Mouse (Mus musculus) ES-CJ7 (cell line): ENCODE results near the gene Tmpo.

Experiments used
- DNase-seq: peaks from one replicate; pipeline ENCODE4 v3.0.0; 2011; ENCODE audit warnings: low read depth, low spot score

The Tmpo gene

DNA sequence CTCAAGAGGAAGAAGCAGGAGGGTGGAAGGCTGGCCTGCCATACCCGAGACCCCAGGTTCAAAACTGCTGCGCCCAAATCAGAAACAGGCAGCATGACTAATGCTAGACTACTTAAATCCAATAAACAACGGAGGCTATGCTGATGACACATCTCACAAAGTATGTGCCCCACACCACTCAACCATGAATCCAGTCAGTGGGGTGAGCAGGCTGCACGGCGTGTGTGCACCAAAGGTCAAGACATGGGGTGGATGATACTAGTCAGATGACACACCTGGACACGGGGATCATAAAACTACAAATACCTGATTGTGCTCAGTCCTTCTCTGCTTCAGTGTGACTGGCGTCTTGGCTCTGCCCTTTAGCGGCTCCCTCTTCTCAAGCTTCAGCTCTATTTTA lies 22.7 kb downstream of the Tmpo start:
- no peak for DNase-seq

DNA sequence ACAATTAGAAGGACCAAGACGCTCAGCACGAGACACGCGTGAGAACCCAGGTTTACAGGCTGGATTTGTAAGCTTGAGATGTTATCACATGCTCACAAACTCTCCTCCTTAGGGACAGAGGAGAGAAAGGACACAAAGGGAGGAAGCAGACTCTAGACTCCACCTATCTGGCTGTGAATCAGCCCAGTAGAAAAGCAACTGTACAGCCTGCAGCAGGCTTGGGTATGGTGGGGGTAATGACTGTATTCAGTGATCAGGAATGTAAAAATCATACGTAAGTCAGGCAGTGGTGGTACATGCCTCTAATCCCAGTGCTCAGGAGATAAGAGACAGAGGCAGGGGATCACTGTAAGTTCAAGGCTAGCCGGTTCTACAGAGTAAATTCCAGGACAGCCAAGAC lies 24.8 kb downstream of the Tmpo start:
- no peak for DNase-seq

DNA sequence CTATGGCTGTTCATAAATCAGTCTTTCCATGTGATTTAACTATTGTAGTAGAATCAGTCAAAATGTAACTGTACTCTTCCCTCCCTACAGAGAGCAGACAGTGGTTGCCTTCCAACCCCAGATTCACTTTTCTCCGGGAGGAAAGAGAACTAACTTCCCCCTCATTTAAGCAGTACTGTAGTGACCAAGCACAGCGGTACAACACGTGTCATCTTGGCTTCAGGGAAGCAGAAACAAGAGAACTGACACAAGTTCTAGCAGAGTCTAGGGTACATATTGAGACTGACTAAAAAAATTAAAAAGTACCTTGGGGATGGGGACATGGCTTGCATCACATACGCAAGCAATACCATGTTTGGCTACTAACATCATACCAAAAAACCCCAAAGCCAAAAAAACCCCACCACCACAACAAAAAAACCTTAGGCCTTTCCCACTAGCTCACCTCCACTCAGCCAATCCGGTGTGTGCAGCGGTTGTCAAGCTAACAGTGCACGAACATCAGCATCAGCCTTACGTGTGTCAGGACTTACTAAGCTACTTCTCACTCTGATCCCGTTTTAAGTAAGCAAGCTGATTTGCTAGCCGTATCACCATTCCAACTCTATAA lies 27.1 kb downstream of the Tmpo start:
- DNase-seq, result no peak

DNA sequence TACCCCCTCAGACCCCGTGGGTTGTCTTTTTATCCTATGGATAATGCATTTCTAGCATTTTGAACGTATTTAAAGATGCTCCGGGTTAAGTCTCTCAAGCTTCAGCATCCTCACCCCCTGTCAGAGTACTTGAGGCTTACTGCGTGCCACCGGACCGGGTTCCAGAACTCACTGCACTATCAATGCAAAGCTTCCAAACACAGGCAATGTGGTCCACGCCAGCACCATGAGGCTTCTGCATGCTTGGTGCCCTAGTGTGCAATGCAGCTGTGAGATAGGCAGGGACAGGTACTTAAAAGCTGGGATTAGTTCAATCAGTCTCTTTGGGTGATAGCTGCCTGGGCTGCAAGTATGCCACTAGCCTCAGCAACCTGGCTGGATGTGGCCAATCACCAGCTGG lies 35.7 kb downstream of the Tmpo start:
- DNase-seq, result no peak

DNA sequence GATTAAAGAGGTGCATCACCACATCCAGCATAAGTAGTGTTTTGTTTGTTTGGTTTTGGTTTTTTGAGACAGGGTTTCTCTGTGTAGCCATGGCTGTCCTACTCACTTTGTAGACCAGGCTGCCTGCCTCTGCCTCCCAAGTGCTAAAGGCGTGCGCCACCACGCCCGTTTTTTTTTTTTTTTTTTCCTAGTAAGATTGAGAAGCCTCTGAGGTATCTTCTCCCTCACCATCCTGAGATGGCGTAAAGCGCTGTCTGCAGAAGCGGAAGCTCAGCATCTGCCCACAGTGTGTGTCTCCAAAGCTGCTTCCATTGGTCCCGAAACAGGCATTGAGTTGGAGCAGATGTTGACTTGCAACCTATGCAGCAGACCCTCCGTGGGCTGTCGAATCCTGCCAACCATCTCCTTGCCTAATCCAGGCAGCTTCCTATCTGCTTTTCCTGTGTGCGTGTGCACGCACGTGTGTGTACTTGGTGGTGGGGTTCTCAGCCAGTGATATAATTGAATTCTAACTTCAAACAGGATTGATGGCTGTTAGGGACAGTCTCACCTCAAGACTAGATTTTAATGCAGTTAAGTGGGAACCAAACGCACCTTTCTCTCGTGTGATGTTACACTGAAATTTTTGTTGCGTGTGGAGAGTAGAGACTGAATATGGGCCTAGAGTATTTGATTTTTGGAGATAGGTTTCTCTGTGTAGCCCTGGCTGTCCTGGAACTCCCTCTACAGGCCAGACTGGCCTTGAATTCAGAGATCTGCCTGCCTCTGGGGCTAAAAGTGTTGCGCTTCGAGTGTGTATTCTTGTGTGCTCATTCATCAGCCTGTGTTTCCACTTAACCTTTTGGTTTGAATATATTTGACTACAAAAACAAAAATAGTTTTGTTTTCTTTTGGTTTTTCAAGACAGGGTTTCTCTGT lies 37.5 kb downstream of the Tmpo start:
- no peak for DNase-seq

DNA sequence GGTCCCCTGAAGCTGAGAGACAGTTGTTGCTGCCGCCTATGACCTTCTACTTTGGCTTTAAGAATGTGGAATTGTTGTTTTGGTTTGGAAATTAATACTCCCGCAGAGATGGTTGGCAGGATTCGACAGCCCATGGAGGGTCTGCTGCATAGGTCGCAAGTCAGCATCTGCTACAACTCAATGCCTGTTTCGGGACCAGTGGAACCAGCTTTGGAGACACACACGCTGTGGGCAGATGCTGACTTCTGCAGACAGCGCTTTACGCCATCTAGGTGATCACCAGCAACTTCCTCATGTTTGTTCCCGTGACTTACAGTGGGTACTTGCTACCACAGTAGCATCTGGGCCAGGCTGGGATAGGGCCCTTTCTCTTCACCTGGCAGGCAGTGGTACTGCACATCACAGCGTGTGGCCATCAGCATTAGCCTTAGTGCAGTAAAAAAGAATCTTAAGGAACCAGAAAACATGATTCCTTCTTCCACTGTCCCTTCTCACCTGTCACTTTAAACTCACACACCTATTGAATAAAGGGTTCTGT lies 38.4 kb downstream of the Tmpo start:
- peak; percentile 58 for DNase-seq

DNA sequence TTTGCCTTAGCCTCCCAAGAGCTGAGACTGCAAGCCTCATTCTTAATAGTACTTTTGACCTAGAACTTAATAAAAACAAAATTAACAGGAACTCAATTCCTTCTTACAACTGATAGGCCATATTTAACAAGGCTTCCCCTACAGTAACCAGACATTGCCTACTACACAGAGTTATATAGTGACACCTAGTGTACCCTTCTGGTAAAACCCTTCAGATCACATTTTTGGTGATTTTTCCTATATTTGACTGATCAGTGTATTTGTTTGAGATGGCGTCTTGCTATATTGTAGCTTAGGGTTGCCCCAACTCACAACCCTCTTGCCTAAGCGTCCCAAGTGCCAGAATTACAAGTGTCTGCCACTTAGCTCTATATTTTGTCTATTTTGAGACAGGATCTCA lies 39.6 kb downstream of the Tmpo start:
- DNase-seq, result peak; percentile 60

DNA sequence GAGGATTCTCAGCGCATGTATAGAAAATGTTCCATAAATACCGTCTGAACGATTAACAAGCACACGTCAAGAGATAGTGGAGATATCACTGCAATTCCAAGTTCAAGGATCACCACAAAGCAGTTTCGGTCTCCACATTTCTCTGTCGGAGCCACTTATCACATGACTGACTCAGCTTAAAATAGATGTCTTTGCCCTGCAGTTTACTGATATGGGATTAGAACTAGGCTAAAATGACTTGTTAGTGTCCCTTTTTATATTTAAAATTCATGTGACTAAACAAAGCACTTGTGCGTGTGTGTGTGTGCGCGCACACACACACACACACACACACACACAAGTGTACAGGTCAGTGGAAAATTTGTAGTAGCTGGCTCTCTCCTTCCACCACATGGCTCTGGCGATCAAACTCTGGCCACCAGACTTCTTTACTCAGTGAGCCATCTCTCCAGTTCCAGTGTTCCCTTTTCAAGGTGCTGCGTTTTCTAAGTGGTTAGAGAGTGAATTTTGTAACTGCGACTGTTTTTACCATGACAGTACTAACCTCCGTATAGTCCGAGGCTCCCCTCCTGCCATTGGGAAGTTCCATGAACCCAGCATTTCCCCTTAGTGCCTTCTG lies 41.9 kb downstream of the Tmpo start:
- no peak for DNase-seq

DNA sequence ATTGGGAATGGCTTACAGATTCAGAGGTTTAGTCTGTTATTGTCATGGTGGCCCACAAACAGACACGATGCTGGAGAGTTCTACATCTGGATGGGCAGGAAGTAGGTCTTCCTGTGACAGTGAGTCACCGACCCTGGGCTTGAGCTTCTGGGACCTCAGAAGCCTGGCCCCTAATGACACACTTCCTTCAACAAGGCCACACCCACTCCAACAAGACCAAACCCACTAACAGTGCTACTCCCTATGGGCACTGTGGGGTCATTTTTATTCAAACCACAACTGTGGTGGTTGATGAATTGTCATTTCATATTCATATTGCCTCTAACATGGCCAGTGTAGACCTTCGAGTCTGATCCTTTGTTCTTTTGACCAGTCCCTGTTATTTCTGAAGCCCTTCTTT lies 42.8 kb downstream of the Tmpo start:
- peak; percentile 60 for DNase-seq

DNA sequence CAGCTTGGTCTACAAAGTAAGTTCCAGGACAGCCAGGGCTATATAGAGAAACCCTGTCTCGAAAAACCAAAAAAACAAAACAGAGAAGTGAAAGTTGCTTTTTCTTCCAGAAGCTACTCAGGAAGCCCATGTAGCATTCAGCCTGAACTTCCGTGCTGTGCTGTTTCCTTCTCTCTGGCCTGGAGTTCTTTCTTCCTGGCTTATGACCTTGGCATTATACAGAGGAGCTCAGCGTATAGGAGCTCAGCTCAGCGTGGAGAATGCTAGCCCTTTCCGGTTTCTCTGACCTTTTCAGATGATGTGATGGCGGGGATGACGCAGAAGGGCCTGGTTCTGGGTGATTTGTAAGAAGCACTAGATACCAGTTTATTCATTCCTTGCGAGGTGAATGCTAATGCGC lies 43.7 kb downstream of the Tmpo start:
- peak; percentile 49 for DNase-seq

DNA sequence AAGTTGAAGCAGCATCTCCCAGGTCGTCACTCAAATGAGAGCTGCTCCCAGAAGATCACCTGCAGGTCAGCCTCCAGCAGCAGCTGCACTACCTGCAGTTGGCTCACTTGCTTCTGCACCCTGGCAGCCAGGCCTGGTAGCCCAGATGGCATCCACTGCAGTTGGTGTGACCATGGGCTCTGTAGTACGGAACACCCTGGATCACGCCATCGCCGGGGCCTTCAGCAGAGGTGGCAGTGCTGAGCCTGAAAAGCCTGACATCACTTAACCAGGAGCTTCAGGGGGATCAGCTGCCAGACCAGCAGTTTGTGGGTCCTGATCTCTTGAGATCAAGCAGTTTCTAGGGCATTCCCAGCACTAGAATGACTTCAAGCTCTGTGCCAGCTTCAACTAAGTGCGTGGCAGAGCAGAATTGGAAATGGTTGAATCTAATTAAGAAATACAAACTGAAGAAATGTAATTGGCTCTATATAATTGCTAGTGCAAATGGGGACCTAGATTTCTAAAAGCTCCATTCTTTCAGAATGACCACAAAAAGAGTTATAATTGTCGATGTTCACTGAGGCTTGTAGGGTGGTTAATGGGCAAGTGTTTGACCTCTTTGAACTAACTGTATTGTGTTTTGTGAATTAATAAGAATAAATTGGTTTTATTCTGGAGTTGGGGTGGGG lies 45.7 kb downstream of the Tmpo start:
- no peak for DNase-seq

DNA sequence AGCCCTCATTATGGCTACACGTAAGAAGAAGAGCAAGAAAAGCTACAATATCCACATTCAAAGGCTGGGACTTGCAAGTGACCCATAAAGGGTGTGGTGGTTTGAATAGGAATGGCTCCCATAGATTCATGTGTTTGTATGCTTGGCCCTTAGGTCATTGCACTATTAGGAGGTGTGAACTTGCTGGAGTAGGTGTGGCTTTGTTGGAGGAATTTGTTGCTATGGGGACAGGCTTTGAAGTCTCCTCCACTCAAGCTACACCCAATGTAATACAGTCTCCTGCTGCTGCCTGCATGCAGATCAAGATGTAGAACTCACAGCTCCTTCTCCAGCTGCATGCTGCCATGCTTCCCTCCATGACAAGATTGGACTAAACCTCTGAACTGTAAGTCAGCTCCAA lies 49.5 kb downstream of the Tmpo start:
- peak; percentile 70 for DNase-seq

DNA sequence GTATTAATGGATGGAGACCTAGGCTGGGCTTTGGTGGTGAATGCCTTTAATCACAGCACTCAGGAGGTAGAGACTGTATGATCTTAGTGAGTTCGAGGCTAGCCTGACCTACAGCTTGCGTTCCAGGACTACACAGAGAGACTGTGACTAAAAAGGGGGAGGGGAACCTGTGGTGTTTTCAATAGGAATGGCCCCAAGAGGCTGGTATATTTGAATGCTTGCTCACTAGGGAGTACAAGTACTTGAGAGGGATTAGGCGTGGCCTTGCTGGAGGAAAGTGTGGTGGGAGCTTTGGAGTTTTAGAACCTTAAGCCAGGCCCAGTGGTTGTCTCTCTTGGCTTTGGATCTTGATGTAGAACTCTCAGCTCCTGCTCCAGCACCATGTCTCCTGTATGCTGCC lies 50.3 kb downstream of the Tmpo start:
- peak; percentile 56 for DNase-seq

DNA sequence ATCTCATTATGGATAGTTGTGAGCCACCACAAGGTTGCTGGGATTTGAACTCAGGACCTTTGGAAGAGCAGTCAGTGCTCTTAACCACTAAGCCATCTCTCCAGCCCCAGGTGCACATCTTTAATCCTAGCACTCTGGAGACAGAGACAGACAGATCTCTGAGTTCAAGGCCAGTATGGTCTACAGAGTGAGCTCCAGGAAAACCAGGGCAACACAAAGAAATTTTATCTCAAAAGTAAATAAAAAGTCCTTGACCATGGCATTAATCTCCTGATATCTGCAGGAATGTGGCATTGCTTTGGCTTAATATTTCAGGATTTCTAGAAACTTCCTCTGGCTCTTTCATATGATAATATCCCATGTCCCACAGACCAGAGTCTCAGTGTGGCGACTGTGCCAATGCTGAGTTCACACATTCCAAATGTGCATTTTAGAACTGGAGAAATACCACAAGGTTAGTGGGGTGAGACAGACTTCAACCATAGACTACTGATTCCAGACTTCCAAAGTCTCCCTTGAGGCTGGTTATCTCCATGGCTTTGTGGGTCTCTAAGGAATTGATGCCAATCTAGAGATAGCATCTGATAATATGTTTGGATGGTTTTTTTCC lies 52.5 kb downstream of the Tmpo start:
- no peak for DNase-seq

DNA sequence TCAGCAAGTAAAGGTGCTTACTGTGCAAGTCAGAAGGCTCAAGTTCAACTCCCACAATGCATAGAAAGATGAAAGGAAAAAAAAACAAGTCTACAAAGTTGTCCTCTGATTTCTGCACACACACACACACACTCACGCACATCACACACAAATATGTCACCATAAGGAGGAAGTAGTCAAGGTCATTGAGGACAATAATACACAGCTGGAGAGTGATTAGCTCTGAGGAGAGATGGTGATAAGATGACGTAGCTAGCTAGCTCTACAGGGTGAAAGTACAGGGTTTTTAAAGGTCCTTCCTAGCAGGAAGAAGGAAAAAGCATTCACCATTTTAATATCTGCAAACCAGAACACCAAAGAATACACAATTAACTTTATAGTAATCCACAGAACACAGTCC lies 53.7 kb downstream of the Tmpo start:
- DNase-seq, result no peak

DNA sequence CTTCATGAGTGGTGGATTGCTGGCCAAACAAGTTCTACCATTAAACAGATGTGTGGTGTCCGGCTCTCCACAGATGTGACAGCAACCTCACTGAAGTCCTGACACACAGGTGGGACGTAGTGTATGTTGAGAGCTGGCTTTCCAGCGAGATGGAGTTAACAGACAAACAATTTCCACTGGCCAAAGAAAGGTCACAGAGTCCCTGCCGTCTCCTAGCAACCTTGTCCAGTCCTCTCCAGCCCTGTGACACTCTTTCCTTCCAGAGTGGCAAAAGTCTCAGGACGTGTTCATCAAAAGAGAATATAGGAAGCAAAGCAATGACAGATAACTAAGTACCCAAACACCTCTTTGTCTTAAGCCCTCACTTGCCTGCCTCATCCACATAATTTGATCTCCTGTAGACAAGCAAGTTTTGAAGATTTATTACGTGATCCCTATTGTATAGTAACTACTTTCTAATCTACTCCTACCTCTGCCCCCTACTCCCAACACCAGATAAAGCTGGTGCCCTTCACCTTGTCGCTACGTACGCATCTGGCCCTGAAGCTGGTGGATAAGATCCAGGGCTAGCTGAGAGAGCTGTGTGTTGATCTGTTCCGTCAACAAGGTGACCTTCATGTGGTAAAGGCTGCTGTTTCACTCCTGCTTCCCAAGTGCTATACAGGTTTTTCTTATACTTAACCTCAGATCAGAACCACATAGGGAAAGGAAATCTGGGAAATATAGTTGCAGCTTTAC lies 54.3 kb downstream of the Tmpo start:
- no peak for DNase-seq

DNA sequence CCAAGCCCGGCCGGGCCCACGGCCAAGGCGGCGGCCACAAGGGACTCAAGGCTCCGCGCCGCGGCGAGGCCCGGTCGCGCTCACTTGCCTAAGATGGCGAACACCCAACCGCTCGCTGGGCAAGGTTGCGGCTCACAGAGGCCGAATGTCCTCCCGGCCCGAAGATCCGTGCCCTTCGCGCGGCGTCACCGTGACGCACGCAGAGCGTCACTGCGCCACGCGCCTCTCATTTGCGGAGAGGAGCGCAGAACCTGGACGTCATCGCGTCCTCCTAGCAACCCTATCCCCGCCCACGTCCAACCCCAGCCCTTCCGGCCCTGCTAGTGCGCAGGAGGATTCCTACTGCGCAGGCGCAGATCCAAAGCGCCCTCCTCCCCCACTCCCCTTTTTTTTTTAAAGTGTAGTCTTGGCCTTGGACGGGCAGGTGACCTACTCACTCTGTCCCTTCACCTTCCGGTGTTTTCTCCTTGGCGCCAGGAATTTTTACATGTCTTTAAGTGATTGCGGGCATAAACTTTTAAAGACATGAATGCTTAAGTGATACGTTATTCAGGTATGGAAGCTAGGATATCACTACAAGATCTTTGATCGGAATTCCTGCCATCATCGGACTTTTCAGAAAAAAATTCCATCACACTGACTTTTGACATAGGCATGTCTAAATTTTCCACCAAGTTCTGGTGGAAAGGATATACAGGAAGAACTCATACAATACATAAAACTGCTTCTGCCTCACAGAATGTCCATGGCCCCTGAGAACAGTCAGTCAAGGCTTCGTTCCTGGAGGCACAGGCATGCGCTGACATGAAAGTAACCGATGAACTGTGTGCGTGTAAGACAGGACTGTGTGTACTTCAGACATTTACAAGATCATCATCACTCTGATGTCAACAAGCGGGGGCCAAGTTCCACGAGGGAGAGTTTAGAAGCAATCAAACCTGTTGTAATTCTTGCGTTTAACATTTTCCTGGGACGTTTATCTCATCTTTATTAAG lies 57.0 kb downstream of the Tmpo start, which contains the start of gene Slc25a3:
TSS of gene Slc25a3 (minus strand) at position 232 of the 995 bp plus-strand sequence.
- peak; percentile 99 for DNase-seq

DNA sequence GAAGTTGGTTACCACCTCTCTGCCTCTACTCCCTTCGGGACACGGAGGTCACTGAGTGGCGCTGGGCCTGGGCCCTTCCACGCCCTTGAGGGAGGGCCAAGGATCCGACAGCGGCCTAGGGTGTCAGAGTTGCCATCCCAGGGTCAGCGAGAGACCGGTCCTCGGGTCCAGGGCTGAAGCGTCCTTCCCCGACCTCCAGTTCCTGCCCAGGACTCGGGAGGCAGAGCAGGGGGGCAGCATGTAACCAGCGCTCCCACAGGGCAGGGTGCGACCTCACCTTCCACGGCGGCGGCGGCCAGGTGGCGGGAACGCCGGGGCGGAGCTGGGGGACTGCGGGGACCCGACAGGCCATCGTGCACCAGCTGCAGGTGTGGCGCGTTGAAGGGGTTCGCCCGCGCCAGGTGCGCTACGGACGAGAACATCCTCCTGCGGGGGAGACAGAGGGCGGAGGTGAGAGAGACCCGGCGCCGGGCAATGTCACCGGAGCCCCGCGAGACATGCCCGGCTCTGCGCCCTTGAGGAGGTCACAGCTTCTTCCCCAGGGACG lies 57.8 kb downstream of the Tmpo start:
- DNase-seq, result peak; percentile 30

DNA sequence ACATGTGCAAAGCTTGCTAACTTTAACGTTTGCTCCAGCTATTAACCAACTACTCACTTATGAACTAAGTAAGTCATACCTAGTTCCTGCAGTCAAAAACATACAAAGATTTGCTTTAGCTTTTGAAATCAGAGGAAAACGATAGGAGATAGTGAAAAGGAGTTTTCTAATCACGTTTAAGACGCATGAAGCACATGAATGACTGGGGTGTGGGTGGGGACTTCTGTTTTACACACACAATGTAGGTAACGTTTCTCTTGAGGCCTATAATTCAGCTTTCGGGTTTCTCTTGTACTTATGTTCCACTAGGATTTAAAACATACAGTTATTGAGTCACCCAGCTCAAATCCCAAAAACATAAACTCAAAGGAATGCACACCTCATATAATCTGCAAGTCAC lies 58.5 kb downstream of the Tmpo start:
- no peak for DNase-seq
